Mouse (Mus musculus) liver, adult 2 months (tissue): Measurements from ENCODE around the gene Cenpu. TPM values are rescaled to one million over a fixed set of nuclear protein-coding genes. Genes with fewer than 3 reads are reported as not detected.
A peak's percentile ranks its signal among the peaks of the same experiment; 100 is the strongest.

ENCODE experiments used
- DNase-seq: peaks from one replicate; pipeline ENCODE4 v3.0.0-alpha.2; 2011; ENCODE audit warnings: low read depth, low spot score; ENCODE audit errors: extremely low read depth
- H3K27ac ChIP-seq: fragments of 200-500 bp; replicated peaks from 2 replicates; pipeline ENCODE4 v1.5.1; 2012; ENCODE audit warnings: low read depth, mild to moderate bottlenecking, control low read depth, inconsistent platforms, low read length; ENCODE audit not compliant: insufficient read depth
- H3K27me3 ChIP-seq: fragments of 200-500 bp; 2 replicates; pipeline ENCODE4 v1.6.1; 2012; ENCODE audit warnings: mild to moderate bottlenecking, moderate library complexity, low read length, inconsistent platforms; ENCODE audit not compliant: control insufficient read depth, insufficient read depth
- H3K36me3 ChIP-seq: fragments of 200-500 bp; 2 replicates; pipeline ENCODE4 v1.6.1; 2012; ENCODE audit warnings: low read length, inconsistent platforms; ENCODE audit not compliant: control insufficient read depth, insufficient read depth
- H3K4me1 ChIP-seq: fragments of 200-500 bp; 2 replicates; pipeline ENCODE4 v1.6.1; 2011; ENCODE audit warnings: low read length; ENCODE audit not compliant: control insufficient read depth, insufficient read depth
- H3K4me3 ChIP-seq: fragments of 200-500 bp; 2 replicates; pipeline ENCODE4 v1.5.1; 2011; ENCODE audit warnings: low read depth, mild to moderate bottlenecking, control low read depth, low read length, moderate library complexity; ENCODE audit not compliant: insufficient read depth
- H3K79me2 ChIP-seq: fragments of 200-500 bp; 2 replicates; pipeline ENCODE4 v1.6.1; 2012; ENCODE audit warnings: inconsistent platforms, mild to moderate bottlenecking, low read length, moderate library complexity; ENCODE audit not compliant: control insufficient read depth, insufficient read depth
- H3K9ac ChIP-seq: fragments of 200-500 bp; 2 replicates; pipeline ENCODE4 v1.6.1; 2012; ENCODE audit warnings: low read depth, mild to moderate bottlenecking, control low read depth, inconsistent platforms, low read length
- CTCF ChIP-seq: fragments of 200-500 bp; IDR thresholded peaks from 2 replicates; pipeline ENCODE4 v1.5.1; 2011; ENCODE audit warnings: low read depth, low read length, control low read depth
- POLR2A ChIP-seq: fragments of 200-500 bp; IDR thresholded peaks from 2 replicates; pipeline ENCODE4 v1.6.1; 2011; ENCODE audit warnings: low read length, control low read depth; ENCODE audit not compliant: insufficient read depth; ENCODE audit errors: extremely low read depth
- WGBS: fragments of 180-500 bp; shearing (Covaris S2); methylation state at CpG from one replicate; pipeline ENCODE4 v1.1.7; 2018; 5-methylcytosine and 5-hydroxymethylcytosine counted together
- polyA plus RNA-seq: library from polyadenylated mRNA; depleted of rRNA; stranded (reverse); fragments of >200 nt; gene quantifications from 2 replicates; pipeline ENCODE4 v1.2.3, GENCODE M21; 2012
- total RNA-seq: library from RNA; depleted of rRNA; stranded (reverse); fragments of >200 nt; gene quantifications from 2 replicates; pipeline ENCODE4 v1.2.3, GENCODE M21; 2014

Gene Cenpu
- total and polyA plus RNA-seq, 2 experiments = 0.44 to 0.65 TPM

GRCm38 (mm10) chr8:46585576-46585975, 33.7 kb downstream of the Cenpu start:
- H3K4me1 ChIP-seq = no peaks in the 10 kb centered on the region
- 75% methylated on average over 3 of the region's 3 CpGs for WGBS
- no peak overlapping the region for H3K9ac ChIP-seq
- TF ChIP-seq CTCF = no peak
- no peak for TF ChIP-seq POLR2A
- H3K36me3 ChIP-seq = peaks cover 9% of the 10 kb centered on the region
- no peaks in the 10 kb centered on the region for H3K27me3 ChIP-seq
- no peak overlapping the region for H3K4me3 ChIP-seq
- DNase-seq = no peak
- no peaks in the 10 kb centered on the region for H3K79me2 ChIP-seq
- no peak overlapping the region for H3K27ac ChIP-seq

- Histone ChIP-seq H3K27ac (no peak overlapping the region), H3K36me3 (peaks cover 4% of the 10 kb centered on the region; the same call in 1 of the 2 replicates), H3K27me3 (no peaks in the 10 kb centered on the region), H3K4me3 (no peak overlapping the region), H3K9ac (no peak overlapping the region), H3K4me1 (no peaks in the 10 kb centered on the region), H3K79me2 (no peaks in the 10 kb centered on the region)
- no peak for DNase-seq
- TF ChIP-seq CTCF (no peak), POLR2A (no peak)
- WGBS = 80% methylated on average over 5 of the region's 5 CpGs
Measured at GRCm38 (mm10) chr8:46587911-46588310, 36.1 kb downstream of the Cenpu start.

GRCm38 (mm10) chr8:46588663-46589062, 36.8 kb downstream of the Cenpu start:
- Histone ChIP-seq H3K4me1 (no peaks in the 10 kb centered on the region), H3K27ac (no peak overlapping the region), H3K36me3 (peaks cover 4% of the 10 kb centered on the region; the same call in 1 of the 2 replicates), H3K4me3 (no peak overlapping the region), H3K9ac (no peak overlapping the region), H3K79me2 (no peaks in the 10 kb centered on the region), H3K27me3 (no peaks in the 10 kb centered on the region)
- DNase-seq = no peak
- no peak for TF ChIP-seq CTCF
- TF ChIP-seq POLR2A = no peak
- WGBS = 95% methylated on average over 2 of the region's 2 CpGs

GRCm38 (mm10) chr8:46593067-46593466, 41.2 kb downstream of the Cenpu start:
- TF ChIP-seq CTCF = no peak
- DNase-seq = no peak
- no peak overlapping the region for H3K27ac ChIP-seq
- no peaks in the 10 kb centered on the region for H3K79me2 ChIP-seq
- H3K4me1 ChIP-seq = peaks cover 7% of the 10 kb centered on the region
- H3K9ac ChIP-seq = no peak overlapping the region
- no peak overlapping the region for H3K4me3 ChIP-seq
- peaks cover 2% of the 10 kb centered on the region; the same call in 1 of the 2 replicates for H3K36me3 ChIP-seq
- no peaks in the 10 kb centered on the region for H3K27me3 ChIP-seq
- WGBS = 85% methylated on average over 8 of the region's 8 CpGs

GRCm38 (mm10) chr8:46593772-46594171, 41.9 kb downstream of the Cenpu start:
- Histone ChIP-seq H3K4me3 (no peak overlapping the region), H3K9ac (no peak overlapping the region), H3K36me3 (no peaks in the 10 kb centered on the region; the same call in 1 of the 2 replicates), H3K79me2 (no peaks in the 10 kb centered on the region), H3K4me1 (peaks cover 7% of the 10 kb centered on the region), H3K27me3 (no peaks in the 10 kb centered on the region), H3K27ac (no peak overlapping the region)
- WGBS = 97% methylated on average over 2 of the region's 2 CpGs
- TF ChIP-seq POLR2A (no peak), CTCF (no peak)
- DNase-seq = no peak

GRCm38 (mm10) chr8:46595593-46595992, 43.8 kb downstream of the Cenpu start:
- 40% methylated on average over 2 of the region's 2 CpGs for WGBS
- peak; percentile 91 for DNase-seq
- Histone ChIP-seq H3K36me3 (peaks cover 4% of the 10 kb centered on the region), H3K4me3 (no peak overlapping the region), H3K4me1 (peaks cover 7% of the 10 kb centered on the region), H3K9ac (no peak overlapping the region), H3K79me2 (no peaks in the 10 kb centered on the region), H3K27ac (no peak overlapping the region), H3K27me3 (no peaks in the 10 kb centered on the region)
- no peak for TF ChIP-seq CTCF
- no peak for TF ChIP-seq POLR2A
